Mouse (Mus musculus) macrophage (primary cell): ENCODE data around the gene Zmiz1. TPM values are rescaled to one million over a fixed set of nuclear protein-coding genes. Genes with fewer than 3 reads are reported as not detected.

Source experiments
- H3K27ac ChIP-seq: fragments of 350-480 bp; formaldehyde crosslinking; 2 replicates; pipeline ENCODE4 v1.9.0; 2021
- H3K36me3 ChIP-seq: fragments of 350-480 bp; formaldehyde crosslinking; 2 replicates; pipeline ENCODE4 v1.9.0; 2021; ENCODE audit errors: inconsistent target
- H3K4me3 ChIP-seq: fragments of 350-480 bp; formaldehyde crosslinking; 2 replicates; pipeline ENCODE4 v1.9.0; 2021; ENCODE audit errors: inconsistent target
- H3K79me2 ChIP-seq: fragments of 350-480 bp; formaldehyde crosslinking; 2 replicates; pipeline ENCODE4 v1.9.0; 2021; ENCODE audit errors: inconsistent target
- WGBS: methylation state at CpG from one replicate; pipeline ENCODE4 v1.1.7; 2026; ENCODE audit warnings: inconsistent platforms; ENCODE audit not compliant: missing documents; 5-methylcytosine and 5-hydroxymethylcytosine counted together
- polyA plus RNA-seq: library from polyadenylated mRNA; stranded (reverse); fragments of 250-400 nt; gene quantifications from 3 replicates; pipeline ENCODE4 v1.2.4, GENCODE M21; 2018; ENCODE audit warnings: inconsistent platforms

The Zmiz1 gene
- polyA plus RNA-seq, 1 experiment from 2014 or later = 135 TPM

DNA sequence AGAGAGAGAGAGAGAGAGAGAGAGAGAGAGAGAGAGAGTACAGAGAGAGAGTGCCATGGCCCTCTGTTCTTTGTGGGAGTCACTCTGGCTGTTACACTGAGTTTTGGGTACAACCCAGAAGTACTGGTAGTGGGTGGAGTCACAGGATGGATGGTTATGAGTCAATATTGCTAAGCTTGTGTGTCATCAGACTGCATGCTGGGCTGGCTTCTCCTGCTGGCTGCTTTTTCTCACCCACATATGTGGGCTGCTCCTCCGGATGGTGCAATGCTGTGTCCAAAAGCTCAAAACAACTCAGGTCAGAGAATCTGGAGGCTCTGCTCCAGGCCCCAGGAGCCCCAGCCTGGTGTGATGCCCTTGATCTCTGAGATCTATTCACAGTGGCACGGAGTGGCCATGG lies 68.3 kb downstream of the Zmiz1 start:
- H3K4me3 ChIP-seq = no peak overlapping the region
- H3K79me2 ChIP-seq = peaks cover 98% of the 10 kb centered on the region
- peaks cover 15% of the 10 kb centered on the region for H3K36me3 ChIP-seq
- H3K27ac ChIP-seq = peak overlapping the region; percentile 72
- 44% methylated on average over 2 of the region's 2 CpGs for WGBS

DNA sequence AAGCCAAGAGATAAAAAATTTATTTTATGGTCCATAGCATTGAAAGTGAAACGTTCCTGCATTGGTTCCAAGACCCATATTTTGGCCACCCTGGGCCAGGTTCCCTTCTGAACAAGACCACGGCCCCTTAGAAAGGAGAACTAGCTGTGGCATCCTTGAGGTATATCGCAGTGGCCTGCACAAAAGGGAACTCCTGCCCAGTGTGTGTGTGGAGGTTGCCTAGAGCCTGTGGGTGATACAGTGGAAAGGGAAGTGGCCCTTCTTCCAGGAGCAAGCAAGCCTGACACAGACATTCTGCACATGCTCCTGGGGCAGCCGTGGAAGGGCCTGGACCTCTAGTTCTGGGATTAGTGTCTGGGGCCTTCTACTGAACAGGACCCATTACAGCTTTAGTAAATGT lies 71.4 kb downstream of the Zmiz1 start:
- no peak overlapping the region for H3K4me3 ChIP-seq
- H3K36me3 ChIP-seq = peaks cover 8% of the 10 kb centered on the region; the same call in 1 of the 2 replicates
- peak overlapping the region; percentile 38 for H3K27ac ChIP-seq
- peaks cover 98% of the 10 kb centered on the region for H3K79me2 ChIP-seq
- WGBS = 6% methylated on average over 4 of the region's 4 CpGs

DNA sequence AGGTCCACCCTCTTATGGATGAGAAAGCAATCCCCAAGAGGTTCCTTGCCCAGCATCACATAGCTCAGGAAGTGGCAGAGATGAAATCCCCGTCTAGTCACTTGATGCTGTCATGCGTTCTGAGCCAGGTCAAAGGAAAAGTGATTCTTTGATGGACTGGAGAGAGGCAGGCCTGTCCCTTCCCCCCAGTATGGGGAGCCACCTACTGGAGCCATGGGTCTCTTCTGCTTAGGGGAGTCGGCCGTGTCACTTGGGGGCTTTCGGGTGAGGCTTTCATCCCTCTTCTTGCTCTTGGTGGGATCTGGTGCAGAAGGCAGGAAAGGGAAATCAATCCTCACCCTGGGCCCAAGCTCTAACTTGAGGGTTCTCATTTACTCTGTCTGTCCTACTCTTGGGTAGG lies 71.8 kb downstream of the Zmiz1 start:
- 59% methylated on average over 5 of the region's 5 CpGs for WGBS
- Histone ChIP-seq H3K79me2 (peaks cover 98% of the 10 kb centered on the region), H3K36me3 (peaks cover 13% of the 10 kb centered on the region; the same call in 1 of the 2 replicates), H3K27ac (peak overlapping the region; percentile 38), H3K4me3 (no peak overlapping the region)

DNA sequence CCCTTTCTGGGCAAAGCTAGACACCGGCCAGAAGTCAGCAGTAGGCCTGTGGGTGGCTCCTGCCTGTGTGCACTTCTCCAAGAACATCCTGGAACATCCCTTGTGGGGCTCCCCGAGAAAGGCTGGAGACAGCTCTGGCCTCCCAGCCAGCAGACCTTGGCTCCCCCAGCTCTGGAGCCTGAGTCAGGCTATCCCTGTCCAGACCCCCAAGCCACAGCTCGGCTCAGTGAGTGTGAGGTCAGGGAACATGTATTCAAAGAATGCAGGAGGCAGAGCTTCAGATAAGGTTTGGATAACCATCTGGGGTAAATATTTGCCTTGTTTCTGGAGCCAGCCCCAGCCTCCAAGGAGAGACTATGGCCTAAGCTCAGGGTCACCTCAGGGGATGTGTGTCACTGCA lies 74.0 kb downstream of the Zmiz1 start:
- Histone ChIP-seq H3K36me3 (peaks cover 35% of the 10 kb centered on the region), H3K27ac (no peak overlapping the region), H3K79me2 (peaks cover 98% of the 10 kb centered on the region), H3K4me3 (no peak overlapping the region)
- WGBS = 83% methylated on average over 3 of the region's 3 CpGs

DNA sequence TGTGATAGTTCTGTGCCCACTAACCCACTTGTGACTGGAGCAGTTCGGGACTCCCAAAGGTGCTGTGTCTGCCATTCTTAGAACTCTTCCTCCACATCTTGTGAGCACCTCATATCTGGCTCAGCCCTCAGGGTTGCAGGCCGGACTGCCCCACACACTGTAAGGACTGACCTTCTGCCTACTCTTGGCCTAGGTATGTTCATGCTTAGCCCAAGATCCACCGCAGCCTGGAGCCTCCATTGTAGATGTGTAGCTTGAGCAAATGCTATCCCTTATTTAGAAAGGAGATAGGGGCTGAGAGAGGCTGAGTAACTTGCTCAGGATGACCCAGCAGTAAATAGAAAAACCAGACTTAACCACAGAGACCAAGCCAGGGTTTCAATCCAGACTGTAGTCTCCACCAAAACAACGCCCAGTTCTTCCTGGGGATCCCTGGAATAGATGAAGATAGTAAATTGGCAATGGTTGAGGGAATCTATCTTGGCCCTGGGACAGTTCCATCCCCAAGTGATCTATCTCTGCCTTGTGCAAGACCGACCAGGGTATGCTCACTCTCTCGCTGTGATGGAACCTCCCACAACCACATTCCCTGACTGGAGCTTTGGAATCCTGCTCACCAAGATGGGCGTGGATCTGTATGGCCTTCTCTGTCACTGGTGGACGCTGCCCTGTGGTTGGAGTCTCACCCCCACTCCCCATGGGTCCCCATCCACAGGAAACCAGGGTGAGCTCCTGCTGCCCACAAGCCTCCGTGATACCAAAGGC lies 74.8 kb downstream of the Zmiz1 start:
- WGBS = 48% methylated on average over 9 of the region's 9 CpGs
- Histone ChIP-seq H3K36me3 (peaks cover 39% of the 10 kb centered on the region), H3K27ac (no peak overlapping the region), H3K4me3 (no peak overlapping the region), H3K79me2 (peaks cover 98% of the 10 kb centered on the region)

DNA sequence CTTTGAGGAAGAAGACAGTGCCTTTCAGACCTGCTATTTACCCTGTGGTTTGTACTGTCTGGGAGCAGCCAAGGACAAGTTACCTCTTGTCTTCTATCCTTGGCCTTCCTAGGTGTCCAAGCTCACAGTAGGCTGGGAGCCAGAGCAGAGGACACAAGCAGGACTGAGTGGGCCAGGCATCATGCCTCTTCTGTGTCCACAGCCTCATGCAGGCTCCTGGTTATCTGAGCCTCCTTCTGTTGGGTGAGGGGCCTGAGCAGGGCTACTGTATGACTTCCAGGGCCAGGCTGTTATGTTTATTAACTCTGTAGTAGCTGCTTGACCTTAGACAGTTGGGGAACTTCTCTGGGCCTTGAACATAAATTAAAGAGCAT lies 75.4 kb downstream of the Zmiz1 start:
- Histone ChIP-seq H3K36me3 (peaks cover 45% of the 10 kb centered on the region), H3K4me3 (no peak overlapping the region), H3K79me2 (peaks cover 98% of the 10 kb centered on the region), H3K27ac (no peak overlapping the region)

DNA sequence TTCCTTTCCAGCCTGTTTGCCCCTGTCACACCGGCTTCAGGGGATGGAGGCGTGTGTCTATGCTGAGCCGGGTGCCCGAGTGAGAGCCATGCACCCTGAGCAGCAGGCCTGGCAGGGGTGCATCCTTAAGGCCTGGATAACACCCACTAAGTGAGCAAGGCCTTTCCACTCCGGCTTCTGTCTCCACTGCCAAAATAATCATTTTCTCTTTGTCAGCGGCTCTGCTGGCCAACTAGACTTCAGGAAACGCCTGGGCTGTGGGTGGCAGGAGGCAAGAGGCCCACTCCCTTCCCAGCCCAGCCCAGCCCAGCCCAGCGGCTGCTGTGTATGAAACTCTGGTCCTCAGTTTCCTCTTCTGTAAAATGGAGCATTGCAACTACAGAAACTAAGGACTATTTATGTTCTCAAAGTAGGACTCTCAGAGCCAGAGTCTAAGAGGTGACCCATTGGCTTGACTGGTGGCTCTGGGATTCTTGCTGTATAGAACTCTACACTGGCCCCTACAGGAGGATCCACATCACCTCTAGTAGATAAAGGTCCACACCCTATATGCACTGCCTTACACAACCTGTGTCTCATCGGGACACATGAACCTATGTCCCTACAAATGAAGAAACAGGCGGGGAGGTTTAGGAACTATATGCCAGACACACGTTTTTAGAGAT lies 76.1 kb downstream of the Zmiz1 start:
- H3K79me2 ChIP-seq = peaks cover 100% of the 10 kb centered on the region
- WGBS = 50% methylated on average over 11 of the region's 11 CpGs
- H3K36me3 ChIP-seq = peaks cover 51% of the 10 kb centered on the region
- no peak overlapping the region for H3K4me3 ChIP-seq
- no peak overlapping the region for H3K27ac ChIP-seq

DNA sequence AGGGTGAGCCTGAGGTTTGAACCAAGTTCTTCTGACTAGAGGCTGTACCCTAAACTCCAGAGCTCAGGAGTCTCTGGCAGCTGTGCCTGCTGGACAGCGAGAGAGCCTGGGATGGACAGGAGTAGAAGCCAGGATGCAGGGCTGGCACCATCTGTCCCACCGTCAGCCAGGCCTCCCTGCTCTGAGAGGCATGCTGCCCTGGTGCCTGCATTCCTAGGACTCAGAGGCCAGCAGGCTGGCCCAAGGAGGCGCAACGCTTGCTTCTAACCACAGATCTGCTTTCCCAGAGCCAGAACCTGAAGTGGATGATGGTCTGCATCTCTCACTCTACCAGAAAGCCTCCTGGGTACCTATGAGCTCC lies 76.6 kb downstream of the Zmiz1 start:
- Histone ChIP-seq H3K36me3 (peaks cover 56% of the 10 kb centered on the region), H3K4me3 (no peak overlapping the region), H3K27ac (no peak overlapping the region), H3K79me2 (peaks cover 100% of the 10 kb centered on the region)
- WGBS = 93% methylated on average over 4 of the region's 4 CpGs

DNA sequence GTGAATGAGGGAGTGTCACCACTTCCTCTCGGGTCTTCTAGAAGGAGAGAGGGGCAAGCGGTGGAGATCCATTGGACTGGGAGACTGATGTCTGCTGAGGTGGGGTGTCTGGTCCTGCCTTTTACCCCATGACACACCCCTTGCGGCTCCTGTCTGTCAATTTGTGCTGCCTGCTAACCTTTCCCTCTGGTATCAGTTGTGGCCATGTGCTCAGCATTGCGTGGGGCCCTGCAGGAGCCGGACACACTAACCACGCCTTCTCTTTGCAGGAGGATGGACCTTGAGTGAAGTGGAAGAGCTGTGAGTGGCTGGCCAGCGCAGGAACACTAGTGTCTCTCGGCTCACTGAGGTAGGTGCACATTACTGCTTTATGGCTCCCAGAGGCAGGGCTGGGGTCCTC lies 77.5 kb downstream of the Zmiz1 start:
- Histone ChIP-seq H3K27ac (no peak overlapping the region), H3K36me3 (peaks cover 61% of the 10 kb centered on the region), H3K79me2 (peaks cover 100% of the 10 kb centered on the region), H3K4me3 (no peak overlapping the region)
- 85% methylated on average over 7 of the region's 8 CpGs for WGBS

DNA sequence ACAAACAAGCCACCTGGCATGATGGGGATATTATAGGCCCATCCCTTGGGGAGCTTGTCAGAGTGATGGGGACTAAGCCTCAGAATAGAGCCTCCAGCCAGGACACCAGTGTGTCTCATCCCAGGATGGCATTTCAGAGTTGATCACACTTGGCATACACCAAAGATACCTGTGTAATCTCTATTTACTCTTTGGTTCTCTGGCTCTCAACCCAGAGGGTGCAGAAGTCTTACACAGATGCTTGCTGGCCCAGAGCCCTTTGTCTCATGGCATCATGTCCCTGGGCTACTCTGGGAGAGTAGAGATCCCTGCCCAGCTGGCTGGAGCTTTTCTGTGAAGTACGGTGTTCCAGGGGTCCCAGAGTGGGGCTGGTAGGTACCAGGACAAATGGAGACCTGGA lies 78.4 kb downstream of the Zmiz1 start:
- H3K36me3 ChIP-seq = peaks cover 65% of the 10 kb centered on the region
- no peak overlapping the region for H3K27ac ChIP-seq
- peaks cover 100% of the 10 kb centered on the region for H3K79me2 ChIP-seq
- WGBS = 100% methylated on average over 1 of the region's 1 CpGs
- H3K4me3 ChIP-seq = no peak overlapping the region

DNA sequence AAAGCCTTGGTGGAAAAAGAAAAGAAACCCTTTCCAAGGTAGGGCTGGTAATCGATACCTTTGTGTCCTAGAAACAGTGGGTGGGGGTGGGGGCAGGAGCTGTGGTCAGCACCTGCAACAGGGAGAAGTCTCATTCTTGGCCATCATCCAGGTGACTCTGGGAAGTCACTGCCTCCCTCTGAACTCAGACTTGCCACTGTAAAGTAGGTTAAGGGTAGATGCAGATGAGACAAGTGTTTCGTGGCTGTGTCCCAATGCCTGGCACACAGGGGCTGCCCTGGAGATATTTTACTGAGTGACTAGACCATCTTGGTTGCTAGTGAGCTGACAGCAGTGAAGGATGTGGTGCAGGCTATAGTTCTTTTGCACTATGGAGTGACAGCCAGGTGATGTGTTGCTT lies 79.5 kb downstream of the Zmiz1 start:
- WGBS = 74% methylated on average over 2 of the region's 2 CpGs
- H3K36me3 ChIP-seq = peaks cover 65% of the 10 kb centered on the region

DNA sequence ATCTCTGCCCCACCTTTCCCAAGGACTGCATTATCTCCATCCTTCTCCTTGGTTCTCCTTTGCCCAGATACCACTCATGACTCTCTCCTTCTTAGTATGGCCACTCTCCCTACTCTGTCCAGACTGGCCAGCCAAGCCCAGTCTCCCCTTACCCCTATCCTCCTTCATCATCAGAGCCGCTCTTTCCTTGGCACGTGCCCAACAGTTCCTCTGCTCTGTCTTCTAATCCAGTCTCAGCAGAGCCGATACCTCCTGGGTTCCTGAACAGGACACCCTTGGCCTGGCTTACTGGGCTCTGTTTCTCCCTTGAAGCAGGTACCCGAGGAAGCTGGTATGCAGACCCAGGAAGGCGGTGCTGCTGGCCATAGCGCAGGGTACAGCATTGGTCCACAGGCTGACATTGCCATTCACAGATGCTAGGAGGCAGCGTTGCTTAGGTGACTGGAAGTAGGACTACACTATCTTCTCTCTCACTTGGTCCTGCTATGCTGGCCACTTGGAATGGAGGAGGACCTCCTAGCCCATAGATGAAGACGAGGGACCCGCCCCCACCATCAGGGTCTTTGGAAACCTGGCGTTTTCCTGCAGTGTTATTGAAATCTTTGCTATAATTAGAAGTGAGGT lies 80.6 kb downstream of the Zmiz1 start:
- H3K36me3 ChIP-seq = peaks cover 69% of the 10 kb centered on the region
- WGBS = 90% methylated on average over 10 of the region's 10 CpGs

More for the DNA sequence above, 79.5 kb downstream of the Zmiz1 start:
- Histone ChIP-seq H3K4me3 (no peak overlapping the region), H3K27ac (no peak overlapping the region), H3K79me2 (peaks cover 100% of the 10 kb centered on the region)

DNA sequence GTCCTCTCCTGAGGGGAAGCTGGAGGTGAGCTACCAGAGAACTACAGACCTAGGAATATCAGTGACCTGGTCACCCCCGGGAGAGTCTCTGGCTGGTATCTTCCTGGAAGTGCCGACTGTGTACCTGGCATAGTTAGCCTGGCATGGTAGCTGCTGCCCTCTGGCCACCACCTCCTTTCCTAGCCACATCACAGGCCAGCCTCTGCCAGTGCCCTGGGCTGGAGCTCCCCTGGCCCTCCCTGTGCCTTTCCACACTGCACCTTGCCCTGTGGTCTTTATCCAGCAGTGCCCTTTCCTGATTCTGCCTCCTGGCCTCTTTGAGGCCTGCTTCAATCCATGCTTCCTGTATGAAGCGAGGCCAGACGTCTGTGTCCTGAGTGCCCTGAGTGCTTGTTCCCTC lies 81.2 kb downstream of the Zmiz1 start:
- WGBS = 88% methylated on average over 4 of the region's 4 CpGs
- no peak overlapping the region for H3K27ac ChIP-seq
- H3K36me3 ChIP-seq = peaks cover 72% of the 10 kb centered on the region
- no peak overlapping the region for H3K4me3 ChIP-seq
- peaks cover 100% of the 10 kb centered on the region for H3K79me2 ChIP-seq

More for the DNA sequence above, 80.6 kb downstream of the Zmiz1 start:
- Histone ChIP-seq H3K79me2 (peaks cover 100% of the 10 kb centered on the region), H3K4me3 (no peak overlapping the region), H3K27ac (no peak overlapping the region)

DNA sequence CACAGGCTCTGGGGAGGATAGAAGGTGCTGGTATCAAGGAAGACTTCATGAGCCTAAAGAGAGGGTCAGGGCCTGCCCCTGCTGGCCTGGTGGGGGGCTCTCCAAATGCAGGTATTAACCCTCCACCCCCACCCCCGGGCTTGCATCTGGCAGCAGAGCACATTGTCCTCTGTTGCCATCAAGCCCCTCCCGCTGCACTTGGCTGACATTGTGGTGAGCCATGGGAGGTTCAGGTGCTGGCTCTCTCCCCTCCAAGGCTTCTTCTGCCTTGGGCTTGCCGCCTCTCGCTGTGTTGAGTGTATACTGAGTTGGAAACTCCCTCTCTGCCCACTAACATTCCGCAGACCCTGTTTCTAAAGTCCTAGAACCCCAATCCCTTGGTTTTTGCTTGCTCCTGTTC lies 82.2 kb downstream of the Zmiz1 start:
- peaks cover 100% of the 10 kb centered on the region for H3K79me2 ChIP-seq
- WGBS = 82% methylated on average over 5 of the region's 5 CpGs
- H3K4me3 ChIP-seq = no peak overlapping the region
- peaks cover 72% of the 10 kb centered on the region for H3K36me3 ChIP-seq
- H3K27ac ChIP-seq = no peak overlapping the region

DNA sequence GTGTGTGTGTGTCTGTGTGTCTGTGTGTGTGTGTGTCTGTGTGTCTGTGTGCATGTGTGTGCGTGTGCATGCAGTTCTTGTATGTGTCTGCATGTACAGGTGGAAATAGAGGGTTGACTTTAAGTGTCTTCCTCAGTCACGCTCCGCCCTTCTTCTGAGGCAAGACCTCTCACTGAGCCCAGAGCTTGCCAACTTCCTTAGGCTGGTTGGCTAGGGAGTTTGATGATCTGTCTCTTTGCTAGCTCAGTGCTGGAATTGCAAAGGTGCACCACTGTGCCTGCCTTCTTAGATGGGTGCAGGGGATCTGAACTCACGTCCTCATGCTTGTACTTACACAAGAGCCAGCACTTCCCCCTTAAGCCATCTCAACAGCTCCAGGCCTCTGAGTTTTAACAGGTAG lies 84.1 kb downstream of the Zmiz1 start:
- Histone ChIP-seq H3K27ac (no peak overlapping the region), H3K79me2 (peaks cover 91% of the 10 kb centered on the region), H3K36me3 (peaks cover 55% of the 10 kb centered on the region), H3K4me3 (no peak overlapping the region)
- WGBS = 85% methylated on average over 4 of the region's 4 CpGs
